Comparison of ENCODE assay signal across 14 mouse cellular contexts in the genomic region with DNA sequence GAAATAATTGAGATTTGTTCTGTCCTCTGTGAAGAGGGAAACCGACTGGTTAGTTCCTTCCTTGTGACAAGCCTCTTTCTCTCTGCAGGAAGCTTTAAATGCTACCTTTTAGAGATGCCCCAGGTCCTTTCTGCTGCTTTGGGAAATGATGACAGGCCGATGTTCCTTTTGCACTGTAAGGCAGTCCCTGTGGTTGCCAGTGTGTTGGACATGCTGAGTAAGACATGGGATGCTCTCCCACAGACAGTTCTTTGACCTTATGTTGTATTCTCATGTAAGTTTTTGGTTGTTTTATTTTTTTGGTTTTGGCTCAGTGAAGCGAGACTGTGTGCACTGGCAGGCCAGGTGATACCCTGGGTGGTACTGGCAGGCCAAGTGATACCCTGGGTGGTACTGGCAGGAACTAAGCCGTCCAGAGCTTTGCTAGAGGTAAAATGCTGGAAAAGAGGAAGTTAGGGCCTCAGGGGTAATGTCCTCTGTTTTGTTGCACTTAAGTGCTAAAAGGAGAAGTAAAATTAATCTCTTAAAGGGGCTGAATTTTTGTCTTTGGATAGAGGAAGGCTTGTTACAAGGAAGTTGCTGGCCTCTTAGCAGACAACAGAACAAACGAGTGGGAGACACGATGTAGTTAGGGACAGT. TPM values are rescaled to one million over a fixed set of nuclear protein-coding genes. Genes with fewer than 3 reads are reported as not detected.
A peak's percentile ranks its signal among the peaks of the same experiment; 100 is the strongest.
DNase-seq lines count a peak whose midpoint lies in the region; ATAC-seq and TF ChIP-seq lines count a peak whose summit lies in the region.
"Had no signal": no experiment of that assay in that cellular context is flagged by ENCODE, and none has a peak within 500 bp of the region (broad histone marks: within the 10 kb centered on the region; RNA-seq: fewer than 3 reads in every experiment).

No protein-coding gene starts in this region.

- 0 out of 2 replicates have a peak overlapping the region, but pooled peaks have one; percentile 27 for H3K9ac ChIP-seq in heart, embryonic 12.5 days
- H3K9ac ChIP-seq in heart, embryonic 11.5 days (ENCODE audit: low read depth, low read length) = no peak overlapping the region
- H3K9ac ChIP-seq in hindbrain, postnatal 0 days (replicated peaks; ENCODE audit: low read length) = no peak overlapping the region
- H3K9ac ChIP-seq in forebrain, embryonic 12.5 days = no peak overlapping the region
- H3K9ac ChIP-seq: hindbrain, embryonic 12.5 days; lung, embryonic 14.5 days had no signal

- no peak overlapping the region for H3K27ac ChIP-seq in heart, embryonic 12.5 days (ENCODE audit: poor library complexity, severe bottlenecking)
- H3K27ac ChIP-seq in heart, embryonic 11.5 days (ENCODE audit: low read depth, low read length) = no peak overlapping the region
- H3K27ac ChIP-seq in bone marrow, adult 2 months (ENCODE audit: control insufficient read depth, insufficient read depth, low read depth, low read length, poor library complexity) = peak overlapping the region; percentile 66
- no peak overlapping the region for H3K27ac ChIP-seq in hindbrain, postnatal 0 days
- no peak overlapping the region for H3K27ac ChIP-seq in forebrain, embryonic 12.5 days
- H3K27ac ChIP-seq: hindbrain, embryonic 12.5 days had no signal

- no peak overlapping the region for H3K4me3 ChIP-seq in heart, embryonic 12.5 days
- H3K4me3 ChIP-seq in heart, embryonic 11.5 days (ENCODE audit: low read depth, low read length) = no peak overlapping the region
- H3K4me3 ChIP-seq in bone marrow, adult 2 months (replicated peaks; ENCODE audit: control insufficient read depth, low read depth, low read length) = no peak overlapping the region
- no peak overlapping the region for H3K4me3 ChIP-seq in hindbrain, postnatal 0 days (ENCODE audit: low read length)
- no peak overlapping the region for H3K4me3 ChIP-seq in forebrain, embryonic 12.5 days (replicated peaks)
- H3K4me3 ChIP-seq: hindbrain, embryonic 12.5 days had no signal

- TF ChIP-seq CTCF in bone marrow, adult 2 months (IDR thresholded peaks at IDR 0.05; ENCODE audit: control insufficient read depth, insufficient read depth, low read length) = no peak
- no peak for TF ChIP-seq CTCF in hindbrain, postnatal 0 days (IDR thresholded peaks at IDR 0.05; ENCODE audit: low read depth)

- peak; percentile 76 for DNase-seq in 416B (ENCODE audit: low read depth)
- DNase-seq in adrenal gland, adult 18-20 months (ENCODE audit: low spot score in 2 of 2) = no peak
- DNase-seq in hindbrain, postnatal 0 days (ENCODE audit: low spot score) = no peak
- DNase-seq: adrenal gland, postnatal 10 days; cerebellum, postnatal 36 days; kidney, adult 8-10 months; lung, embryonic 14.5 days had no signal

- H3K36me3 ChIP-seq in heart, embryonic 12.5 days = peaks cover 82% of the 10 kb centered on the region
- peaks cover 14% of the 10 kb centered on the region for H3K36me3 ChIP-seq in heart, embryonic 11.5 days (ENCODE audit: control insufficient read depth, insufficient read depth, low read length)
- H3K36me3 ChIP-seq in hindbrain, postnatal 0 days (ENCODE audit: insufficient read depth, low read length) = peaks cover 34% of the 10 kb centered on the region
- peaks cover 69% of the 10 kb centered on the region for H3K36me3 ChIP-seq in forebrain, embryonic 12.5 days (replicated peaks)

- ATAC-seq in heart, embryonic 12.5 days (ENCODE audit: insufficient number of reproducible peaks, low FRiP score) = no peak
- ATAC-seq in heart, embryonic 11.5 days (replicated peaks; ENCODE audit: insufficient number of reproducible peaks, low FRiP score, low TSS enrichment) = no peak
- peak; percentile 91 for ATAC-seq in megakaryocyte, adult 5-6 weeks (ENCODE audit: poor library complexity, severe bottlenecking)
- ATAC-seq in hindbrain, postnatal 0 days = no peak
- ATAC-seq in forebrain, embryonic 12.5 days (ENCODE audit: low FRiP score) = no peak
- ATAC-seq: Patski had no signal

- H3K9me3 ChIP-seq in heart, embryonic 12.5 days (replicated peaks) = no peaks in the 10 kb centered on the region
- no peaks in the 10 kb centered on the region for H3K9me3 ChIP-seq in heart, embryonic 11.5 days (replicated peaks; ENCODE audit: control insufficient read depth, low read length)
- H3K9me3 ChIP-seq in hindbrain, postnatal 0 days (ENCODE audit: low read length) = no peaks in the 10 kb centered on the region
- H3K9me3 ChIP-seq in forebrain, embryonic 12.5 days = no peaks in the 10 kb centered on the region
- H3K9me3 ChIP-seq: hindbrain, embryonic 12.5 days had no signal

- no peak overlapping the region for H3K4me2 ChIP-seq in heart, embryonic 12.5 days
- no peak overlapping the region for H3K4me2 ChIP-seq in heart, embryonic 11.5 days
- H3K4me2 ChIP-seq in hindbrain, postnatal 0 days (ENCODE audit: low read depth, low read length) = no peak overlapping the region
- no peak overlapping the region for H3K4me2 ChIP-seq in forebrain, embryonic 12.5 days
- H3K4me2 ChIP-seq: hindbrain, embryonic 12.5 days; lung, embryonic 14.5 days had no signal

- WGBS in heart, embryonic 12.5 days = 83% methylated on average over 6 of the region's 6 CpGs
- 82% methylated on average over 6 of the region's 6 CpGs for WGBS in heart, embryonic 11.5 days (ENCODE audit: insufficient replicate concordance)
- 15% methylated on average over 6 of the region's 6 CpGs for WGBS in bone marrow, adult 2 months
- WGBS in hindbrain, postnatal 0 days = 83% methylated on average over 6 of the region's 6 CpGs
- 90% methylated on average over 6 of the region's 6 CpGs for WGBS in forebrain, embryonic 12.5 days

- no peak for TF ChIP-seq POLR2A in bone marrow, adult 2 months (IDR thresholded peaks at IDR 0.05; ENCODE audit: borderline replicate concordance, control insufficient read depth, low read depth, low read length)

- H3K4me1 ChIP-seq in heart, embryonic 12.5 days (replicated peaks) = 0 out of 2 replicates have a peak, but pooled peaks cover 3% of the 10 kb centered on the region
- no peaks in the 10 kb centered on the region for H3K4me1 ChIP-seq in heart, embryonic 11.5 days (ENCODE audit: control insufficient read depth, insufficient read depth, low read length)
- peaks cover 5% of the 10 kb centered on the region for H3K4me1 ChIP-seq in bone marrow, adult 2 months (ENCODE audit: control insufficient read depth, insufficient read depth, low read length)
- H3K4me1 ChIP-seq in hindbrain, postnatal 0 days (ENCODE audit: insufficient read depth, low read length) = no peaks in the 10 kb centered on the region
- H3K4me1 ChIP-seq in forebrain, embryonic 12.5 days = no peaks in the 10 kb centered on the region

- no peaks in the 10 kb centered on the region for H3K27me3 ChIP-seq in heart, embryonic 12.5 days (replicated peaks)
- no peaks in the 10 kb centered on the region for H3K27me3 ChIP-seq in heart, embryonic 11.5 days (ENCODE audit: control insufficient read depth, insufficient read depth, low read length)
- no peaks in the 10 kb centered on the region for H3K27me3 ChIP-seq in hindbrain, postnatal 0 days (ENCODE audit: insufficient read depth, low read length)
- H3K27me3 ChIP-seq in forebrain, embryonic 12.5 days = no peaks in the 10 kb centered on the region
- H3K27me3 ChIP-seq: hindbrain, embryonic 12.5 days; Patski had no signal

RNA-seq across cellular contexts. Expression of a gene that starts 26.3 kb away (rescaled TPM):
- polyA plus RNA-seq in heart, embryonic 12.5 days (2016; fragmentation: Nextera tagmentation; extraction: Ambion mirVana) = 12.9 and 13.0 TPM in 2 replicates
- polyA plus RNA-seq in heart, embryonic 11.5 days (2014; fragmentation: Nextera tagmentation; extraction: Ambion mirVana) = 11.4 and 11.8 TPM in 2 replicates
- polyA plus RNA-seq in bone marrow, adult 2 months (2011; ENCODE audit: insufficient read depth, insufficient read length, low replicate concordance, missing spikeins) = 0.32 TPM in 1 of 2 replicates, not detected in the other
- total RNA-seq in megakaryocyte, adult 5-6 weeks (2015) = 0.05 and 0.09 TPM in 2 replicates
- total RNA-seq in megakaryocyte, adult 5-6 weeks (2017) = not detected in 2 replicates
- 10 to 100 TPM; 21.1 to 24.1 TPM for total RNA-seq in adrenal gland, adult 18-20 months (2021)
- 51.1 and 56.8 TPM in 2 replicates for total RNA-seq in hindbrain, postnatal 0 days (2014; rRNA removed)
- polyA plus RNA-seq in hindbrain, postnatal 0 days (2015; fragmentation: Nextera tagmentation; extraction: Ambion mirVana) = 12.2 and 13.2 TPM in 2 replicates
- polyA plus RNA-seq in forebrain, embryonic 12.5 days (2016; fragmentation: Nextera tagmentation; extraction: Ambion mirVana) = 14.1 and 14.4 TPM in 2 replicates

RNA-seq across cellular contexts. Expression of a gene that starts 42.8 kb away (rescaled TPM):
- 42.6 and 44.3 TPM in 2 replicates for polyA plus RNA-seq in heart, embryonic 12.5 days (2016; fragmentation: Nextera tagmentation; extraction: Ambion mirVana)
- polyA plus RNA-seq in heart, embryonic 11.5 days (2014; fragmentation: Nextera tagmentation; extraction: Ambion mirVana) = 23.7 and 30.2 TPM in 2 replicates
- polyA plus RNA-seq in bone marrow, adult 2 months (2011; ENCODE audit: insufficient read depth, insufficient read length, low replicate concordance, missing spikeins) = 23.7 and 25.9 TPM in 2 replicates
- total RNA-seq in megakaryocyte, adult 5-6 weeks (2015) = 61.6 and 75.7 TPM in 2 replicates
- total RNA-seq in megakaryocyte, adult 5-6 weeks (2017) = 93.8 and 113 TPM in 2 replicates
- total RNA-seq in adrenal gland, adult 18-20 months (2021) = 10 to 100 TPM; 91.8 to 92.9 TPM
- total RNA-seq in hindbrain, postnatal 0 days (2014; rRNA removed) = 77.2 and 84.1 TPM in 2 replicates
- polyA plus RNA-seq in hindbrain, postnatal 0 days (2015; fragmentation: Nextera tagmentation; extraction: Ambion mirVana) = 26.9 and 27.7 TPM in 2 replicates
- 57.8 and 60.7 TPM in 2 replicates for polyA plus RNA-seq in forebrain, embryonic 12.5 days (2016; fragmentation: Nextera tagmentation; extraction: Ambion mirVana)

RNA-seq across cellular contexts. Expression of a gene that starts 53.5 kb away (rescaled TPM):
- polyA plus RNA-seq in heart, embryonic 12.5 days (2016; fragmentation: Nextera tagmentation; extraction: Ambion mirVana) = 62.8 and 64.0 TPM in 2 replicates
- polyA plus RNA-seq in heart, embryonic 11.5 days (2014; fragmentation: Nextera tagmentation; extraction: Ambion mirVana) = 55.8 and 60.2 TPM in 2 replicates
- 9.2 and 18.0 TPM in 2 replicates for polyA plus RNA-seq in bone marrow, adult 2 months (2011; ENCODE audit: insufficient read depth, insufficient read length, low replicate concordance, missing spikeins)
- total RNA-seq in megakaryocyte, adult 5-6 weeks (2015) = 10.6 and 12.9 TPM in 2 replicates
- total RNA-seq in megakaryocyte, adult 5-6 weeks (2017) = 21.3 and 23.7 TPM in 2 replicates
- 100 to 1,000 TPM; 216 to 368 TPM for total RNA-seq in adrenal gland, adult 18-20 months (2021)
- total RNA-seq in hindbrain, postnatal 0 days (2014; rRNA removed) = 191 and 204 TPM in 2 replicates
- polyA plus RNA-seq in hindbrain, postnatal 0 days (2015; fragmentation: Nextera tagmentation; extraction: Ambion mirVana) = 193 and 205 TPM in 2 replicates
- polyA plus RNA-seq in forebrain, embryonic 12.5 days (2016; fragmentation: Nextera tagmentation; extraction: Ambion mirVana) = 138 and 140 TPM in 2 replicates
